Mouse (Mus musculus) urinary bladder, postnatal 25 days (tissue): ENCODE results near the gene Ulk4.

Experiments used
- DNase-seq: peaks from one replicate; pipeline ENCODE4 v3.0.0; 2022; ENCODE audit warnings: low spot score

Ulk4 gene

GRCm38 (mm10) chr9:121299976-121300570 is 23.1 kb upstream of the Ulk4 start:
- DNase-seq, result no peak

DNA sequence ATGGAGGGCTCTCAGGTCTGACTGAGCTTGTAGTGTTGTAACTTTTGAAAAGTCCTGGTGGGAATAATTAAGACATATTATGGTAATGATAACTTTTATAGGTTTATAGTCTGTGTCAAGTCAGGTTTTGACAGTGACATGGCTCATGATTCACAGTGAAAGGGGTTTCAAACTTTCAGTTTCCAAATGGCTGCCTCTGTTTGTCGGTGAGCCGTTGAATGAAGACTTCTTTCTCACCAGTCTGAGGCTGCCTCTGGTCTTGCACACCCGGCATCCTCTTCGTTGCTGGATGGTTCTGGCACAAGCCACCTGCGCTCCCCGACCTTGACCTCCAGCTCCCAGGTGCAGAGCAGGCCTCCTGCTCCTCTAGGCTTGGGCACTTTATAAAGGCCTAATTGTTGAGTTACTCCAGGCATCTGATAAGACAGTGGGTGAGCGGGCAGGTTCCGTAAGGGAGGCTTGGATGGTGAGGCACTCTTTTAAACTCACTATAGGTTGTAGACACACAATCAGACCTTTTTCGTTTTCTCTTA is 22.3 kb upstream of the Ulk4 start:
- no peak for DNase-seq

- no peak for DNase-seq
These were observed 21.6 kb upstream of the Ulk4 start for GRCm38 (mm10) chr9:121298411-121299091.

DNA sequence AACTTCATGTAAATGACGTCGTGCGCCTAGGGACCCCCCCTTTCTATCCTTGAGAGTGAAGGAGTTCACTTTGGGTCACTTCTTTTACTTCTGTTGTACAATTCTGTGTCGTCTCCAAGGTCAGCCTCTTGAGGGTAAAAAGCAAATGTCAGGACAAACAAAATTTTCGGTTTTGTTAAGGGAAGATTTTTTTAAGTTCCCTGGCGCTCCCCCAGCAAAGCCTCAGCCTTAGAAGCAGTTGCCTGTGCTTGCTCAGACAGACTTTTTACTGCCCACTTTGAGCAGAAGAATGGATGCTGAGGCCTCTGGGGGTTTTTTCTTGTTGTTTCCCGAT is 21.0 kb upstream of the Ulk4 start:
- no peak for DNase-seq

DNA sequence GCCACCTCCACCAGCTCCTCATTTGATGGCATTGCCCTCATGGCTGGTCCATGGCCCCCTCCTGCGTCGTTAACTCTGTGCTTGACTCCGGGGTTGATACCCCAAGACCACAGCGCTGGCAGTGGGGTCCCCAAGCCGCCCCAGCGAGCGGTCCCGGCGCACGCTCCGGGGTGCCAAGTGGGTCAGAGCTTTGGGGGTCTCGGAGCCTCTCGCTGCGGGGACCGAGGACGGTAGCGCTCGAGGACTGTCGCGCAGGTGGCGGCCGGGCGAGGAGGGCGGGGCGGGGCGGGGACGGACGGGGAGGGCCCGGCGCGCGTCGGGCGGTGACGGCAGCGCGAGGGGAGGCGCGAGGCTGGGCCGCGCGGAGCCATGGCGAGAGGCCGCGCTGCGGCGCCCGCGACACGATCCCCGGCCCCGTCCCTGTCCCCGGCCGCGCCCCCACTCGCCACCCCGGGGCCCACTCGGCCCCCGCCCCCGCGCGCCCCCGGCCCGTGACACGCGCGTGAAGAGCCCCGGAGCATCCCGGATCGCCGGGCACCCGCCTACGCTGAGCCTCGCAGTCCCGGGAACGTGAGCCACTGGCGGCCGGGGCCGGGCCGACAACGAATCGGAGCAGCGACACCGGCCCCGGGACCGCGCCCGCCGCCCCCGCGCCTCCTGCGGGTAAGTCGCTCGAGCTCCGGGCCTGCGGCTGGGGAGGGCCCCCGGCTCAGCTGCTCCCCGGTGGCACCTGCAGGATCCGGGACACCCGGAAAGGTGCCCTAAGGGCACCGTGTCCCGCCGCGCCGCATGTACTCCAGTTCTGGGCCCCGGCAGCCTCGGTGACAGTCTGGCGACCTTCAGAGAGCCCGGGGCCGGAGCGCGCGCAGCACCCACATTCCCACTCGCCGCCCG is 20.4 kb upstream of the Ulk4 start, which contains the start of gene Trak1:
Gene Trak1 (plus strand): TSS at position 332 of the 894 bp plus-strand sequence.
- peak; percentile 61 for DNase-seq

GRCm38 (mm10) chr9:121295221-121295620 is 18.2 kb upstream of the Ulk4 start:
- no peak for DNase-seq

DNA sequence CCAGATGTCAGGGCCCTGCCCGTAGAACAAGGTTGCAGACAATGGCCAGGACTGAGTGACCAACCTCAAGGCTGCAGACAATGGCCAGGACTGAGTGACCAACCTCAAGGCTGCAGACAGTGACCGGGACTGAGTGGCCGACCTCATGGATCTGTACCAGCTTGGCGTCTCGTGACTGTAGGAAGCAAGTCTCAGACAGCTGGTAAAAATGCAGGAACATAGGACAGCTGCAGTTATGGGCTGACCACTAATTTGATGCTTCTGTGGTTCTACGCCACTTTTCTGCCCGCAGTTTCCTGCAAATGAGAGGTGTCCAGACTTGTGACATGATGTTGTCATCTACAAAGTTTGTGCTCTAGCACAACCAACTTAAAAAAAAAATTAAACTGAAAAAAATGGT is 16.2 kb upstream of the Ulk4 start:
- DNase-seq, result no peak

- no peak for DNase-seq
These were observed 14.3 kb upstream of the Ulk4 start for GRCm38 (mm10) chr9:121291275-121291674.

GRCm38 (mm10) chr9:121286325-121286901 is 9.4 kb upstream of the Ulk4 start:
- no peak for DNase-seq

GRCm38 (mm10) chr9:121285341-121286324 is 8.6 kb upstream of the Ulk4 start:
- peak; percentile 56 for DNase-seq

GRCm38 (mm10) chr9:121284422-121284821 is 7.4 kb upstream of the Ulk4 start:
- DNase-seq, result no peak

GRCm38 (mm10) chr9:121283620-121284185 is 6.7 kb upstream of the Ulk4 start:
- no peak for DNase-seq

DNA sequence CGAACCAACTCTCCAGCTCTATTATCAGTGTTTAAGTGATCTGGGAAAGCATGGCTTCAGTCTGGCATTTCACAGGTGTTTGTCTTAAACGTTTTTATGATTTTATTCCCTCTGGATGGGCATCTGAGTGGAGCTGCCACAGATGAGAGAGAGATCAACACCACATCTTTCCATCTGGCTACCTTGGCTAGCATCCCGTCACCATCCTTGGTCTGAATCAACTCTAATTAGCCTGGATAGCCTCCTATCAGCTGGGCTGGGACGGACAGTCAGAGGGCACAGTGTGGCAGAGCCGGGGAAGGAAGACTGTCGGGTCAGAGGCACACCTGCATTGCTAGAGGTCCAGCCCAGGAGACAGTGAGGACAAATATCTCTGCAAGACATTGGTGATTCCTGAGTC is 4.9 kb upstream of the Ulk4 start:
- DNase-seq, result no peak

DNA sequence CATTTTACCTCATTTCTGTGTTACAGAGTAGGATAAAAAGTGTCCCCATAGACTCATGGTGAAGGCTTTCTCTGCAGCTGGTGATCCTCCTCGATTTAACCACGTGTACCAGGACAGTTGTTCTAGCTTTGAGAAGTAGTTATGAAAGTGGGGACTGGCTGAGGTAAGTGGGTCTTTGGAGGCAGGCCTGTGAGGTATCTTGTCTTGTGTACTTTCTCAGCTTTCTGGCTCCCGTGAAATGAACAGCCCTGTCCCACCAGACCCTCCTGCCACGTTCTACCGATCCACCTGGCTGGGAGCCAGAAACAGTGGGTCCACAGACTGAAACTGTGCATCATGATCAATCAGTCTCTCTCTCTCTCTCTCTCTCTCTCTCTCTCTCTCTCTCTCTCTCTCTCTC is 2.2 kb upstream of the Ulk4 start:
- DNase-seq, result no peak

DNA sequence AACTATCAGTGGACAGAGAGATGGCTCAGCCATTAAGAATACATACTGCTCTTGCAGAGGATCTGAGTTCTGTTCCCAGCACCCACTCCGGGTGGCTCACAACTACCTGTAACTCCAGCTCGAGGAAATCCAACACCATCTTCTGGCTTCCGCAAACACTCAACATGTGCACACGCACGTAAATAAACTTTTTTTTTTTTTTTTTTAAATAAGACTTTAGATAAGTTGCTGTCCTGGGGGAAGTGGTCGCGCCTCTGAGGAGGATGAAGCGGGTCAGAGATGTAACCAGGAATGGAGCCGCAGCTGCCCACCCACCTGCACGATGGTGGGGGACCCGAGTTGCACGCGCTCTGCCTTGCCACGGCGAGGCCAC is 266 bp downstream of the Ulk4 start:
- DNase-seq, result no peak

- no peak for DNase-seq
These were observed 5.4 kb downstream of the Ulk4 start for GRCm38 (mm10) chr9:121271561-121271960.

- no peak for DNase-seq
These were observed 5.8 kb downstream of the Ulk4 start for GRCm38 (mm10) chr9:121271149-121271548.

DNA sequence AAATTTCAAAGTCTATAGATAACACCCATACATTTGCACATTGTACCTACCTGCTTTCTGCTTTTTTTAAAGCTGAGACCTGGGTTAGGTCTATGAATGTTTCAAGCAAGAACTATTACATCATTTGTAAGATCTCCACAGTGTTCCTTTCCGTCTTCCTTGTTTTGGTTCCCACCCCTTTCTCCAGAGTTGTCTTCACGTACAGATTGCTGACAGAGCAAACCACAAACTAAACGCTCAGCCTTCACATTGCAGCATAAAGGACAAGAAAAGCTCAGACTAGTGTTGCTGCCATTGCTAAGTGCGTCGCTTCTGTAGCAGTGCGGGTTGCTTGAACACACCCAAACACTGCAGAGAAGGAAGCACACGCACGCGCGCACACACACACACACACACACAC is 11.7 kb downstream of the Ulk4 start:
- no peak for DNase-seq

DNA sequence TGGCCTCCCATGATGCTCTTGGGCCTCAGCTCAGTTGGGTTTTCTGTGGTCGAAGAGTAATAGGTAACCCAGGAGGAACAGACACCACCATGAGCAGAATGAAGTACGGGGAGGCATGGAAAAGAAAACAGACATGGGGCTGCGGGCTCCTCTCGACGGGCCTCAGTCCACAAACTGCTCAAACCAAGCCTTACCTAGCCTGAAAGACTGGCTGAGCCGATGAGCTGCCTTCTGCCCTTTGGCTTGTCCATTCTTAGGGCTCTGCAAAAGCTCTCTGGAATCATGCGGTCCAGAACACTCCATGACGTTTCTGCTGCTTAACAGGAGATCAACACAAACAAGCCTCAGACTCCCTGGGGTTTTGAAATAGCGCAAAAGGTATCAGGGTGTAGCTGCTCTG is 19.9 kb downstream of the Ulk4 start:
- no peak for DNase-seq

DNA sequence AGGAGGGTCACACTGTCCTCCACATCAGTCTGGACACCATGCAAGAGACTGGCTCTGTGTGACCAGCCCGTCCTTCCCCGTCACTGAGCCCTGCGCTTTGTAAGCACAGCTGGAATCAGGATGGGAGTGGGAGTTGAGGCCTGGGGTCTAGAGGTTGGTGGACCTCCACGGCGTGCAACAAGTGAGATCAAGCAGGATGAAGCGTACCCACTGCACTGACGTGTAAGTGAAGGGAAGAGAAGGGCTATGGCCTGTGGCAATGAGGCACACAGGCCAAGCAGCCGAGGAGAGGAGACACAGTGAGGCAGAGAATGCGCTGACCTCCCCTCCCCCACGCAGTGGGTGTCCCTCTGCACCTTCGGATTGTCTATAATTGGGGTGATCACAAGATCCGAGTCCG is 22.2 kb downstream of the Ulk4 start:
- no peak for DNase-seq

DNA sequence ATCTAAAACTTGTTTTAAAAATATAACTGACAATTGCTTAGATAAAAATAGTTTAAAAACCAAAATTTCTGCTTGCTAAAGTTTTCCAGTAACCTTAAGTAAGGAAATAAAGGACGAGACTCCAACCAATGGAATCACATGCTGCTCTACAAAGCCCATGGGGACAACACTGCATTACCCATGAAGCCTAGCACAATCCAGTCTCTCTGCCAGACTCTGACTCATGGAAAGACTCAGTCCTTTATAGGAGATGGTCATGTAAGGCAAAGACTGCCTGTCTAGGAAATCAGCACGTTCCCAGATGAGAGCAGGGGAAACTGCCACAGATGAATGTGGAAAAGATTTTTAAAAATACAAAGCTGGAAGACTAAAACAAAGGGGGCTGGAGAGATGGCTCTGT is 23.0 kb downstream of the Ulk4 start:
- DNase-seq, result peak; percentile 2
